Mouse (Mus musculus): ENCODE measurements around the gene Elmo1.

- TF ChIP-seq CTCF (IDR thresholded peaks at IDR 0.05; ENCODE audit: extremely low read depth, insufficient read depth, low read length): no peak
- no peak for TF ChIP-seq POLR2A (IDR thresholded peaks at IDR 0.05; ENCODE audit: extremely low read depth, insufficient read depth, low read length)
Measured at GRCm38 (mm10) chr13:20099546-20099945, 9.2 kb downstream of the Elmo1 start.

Data from cortical plate, adult 2 months (tissue).